Mouse (Mus musculus) G1E (cell line): ENCODE data around the gene Eng. TPM values are rescaled to one million over a fixed set of nuclear protein-coding genes. Genes with fewer than 3 reads are reported as not detected.

Source experiments
- ATAC-seq: 2 replicates; pipeline ENCODE4 v1.8.0; 2016; ENCODE audit warnings: mild to moderate bottlenecking; ENCODE audit not compliant: insufficient number of reproducible peaks, poor library complexity, low FRiP score, severe bottlenecking; ENCODE audit errors: extremely low read depth
- DNase-seq: peaks from one replicate; pipeline ENCODE4 v3.0.0; 2012; ENCODE audit warnings: low spot score
- H3K27me3 ChIP-seq: 2 replicates; pipeline ENCODE4 v1.6.1; 2012; ENCODE audit warnings: mild to moderate bottlenecking, low read length, inconsistent platforms; ENCODE audit not compliant: insufficient read depth
- H3K36me3 ChIP-seq: replicated peaks from 2 replicates; pipeline ENCODE3; 2012; ENCODE audit warnings: mild to moderate bottlenecking, inconsistent platforms
- H3K4me1 ChIP-seq: 2 replicates; pipeline ENCODE4 v1.6.1; 2012; ENCODE audit warnings: low read depth, low read length, inconsistent platforms, mixed read lengths; ENCODE audit not compliant: insufficient read depth
- H3K4me3 ChIP-seq: 2 replicates; pipeline ENCODE4 v1.5.1; 2012; ENCODE audit warnings: low read depth, mild to moderate bottlenecking, inconsistent platforms, low read length, moderate library complexity, mixed read lengths
- H3K9me3 ChIP-seq: replicated peaks from 2 replicates; pipeline ENCODE4 v1.6.1; 2012; ENCODE audit warnings: inconsistent platforms
- CTCF ChIP-seq: IDR thresholded peaks from 2 replicates; pipeline ENCODE4 v1.5.1; 2012; ENCODE audit warnings: low read depth, low read length, inconsistent platforms, mixed read lengths
- GATA1 ChIP-seq: IDR thresholded peaks from 2 replicates; pipeline ENCODE4 v1.6.1; 2012; ENCODE audit warnings: borderline replicate concordance, low read length, inconsistent platforms, mixed read lengths
- GATA2 ChIP-seq: IDR thresholded peaks from 2 replicates; pipeline ENCODE4 v1.6.1; 2012; ENCODE audit warnings: low read depth, low read length, inconsistent platforms, borderline replicate concordance
- POLR2AphosphoS5 ChIP-seq: IDR thresholded peaks from 2 replicates; pipeline ENCODE4 v1.6.1; 2012; ENCODE audit warnings: low read depth, low read length, inconsistent platforms; ENCODE audit not compliant: insufficient replicate concordance
- TAL1 ChIP-seq: conservative IDR thresholded peaks from 2 replicates; pipeline ENCODE4 v1.6.1; 2012; ENCODE audit warnings: low read depth, low read length, inconsistent platforms, mixed read lengths
- polyA plus RNA-seq: library from polyadenylated mRNA; stranded (reverse); fragments of >175 nt; gene quantifications from 2 replicates; pipeline ENCODE4 v1.2.3, GENCODE M21; 2012
- total RNA-seq, 2 experiments: library from RNA; stranded (forward) in 1 of 2; stranded (reverse) in 1 of 2; fragments of 200-1000 nt in 1 of 2; fragments of >200 nt in 1 of 2; fragmentation: Nextera tagmentation in 1 of 2; gene quantifications; 2 replicates each; pipeline ENCODE4 v1.2.3; 2014 to 2017

The Eng gene
- total and polyA plus RNA-seq, 3 experiments: 0.93 to 6.3 (median 4.4) TPM

GRCm38 (mm10) chr2:32720681-32721229 lies 74.4 kb downstream of the Eng start, which contains the start of gene Sh2d3c:
Gene Sh2d3c (plus strand): TSS chr2:32721055.
- Histone ChIP-seq H3K27me3 (peaks cover 65% of the 10 kb centered on the region), H3K4me3 (no peak within 1 kb of the TSS; the same call in 1 of the 2 replicates), H3K36me3 (no peaks in the 10 kb centered on the region), H3K4me1 (peaks cover 23% of the 10 kb centered on the region), H3K9me3 (no peaks in the 10 kb centered on the region)
- ATAC-seq: no peak
- DNase-seq: no peak
- TF ChIP-seq CTCF (no peak), POLR2AphosphoS5 (no peak), TAL1 (no peak), GATA2 (no peak), GATA1 (no peak)

GRCm38 (mm10) chr2:32722046-32722445 lies 75.7 kb downstream of the Eng start:
- Histone ChIP-seq H3K36me3 (no peaks in the 10 kb centered on the region), H3K27me3 (peaks cover 65% of the 10 kb centered on the region), H3K4me3 (no peak overlapping the region), H3K4me1 (peaks cover 25% of the 10 kb centered on the region), H3K9me3 (no peaks in the 10 kb centered on the region)
- TF ChIP-seq POLR2AphosphoS5 (no peak), GATA2 (no peak), CTCF (no peak), GATA1 (no peak), TAL1 (no peak)
- DNase-seq (no peak), ATAC-seq (no peak)

GRCm38 (mm10) chr2:32722581-32722980 lies 76.2 kb downstream of the Eng start:
- no peak overlapping the region for H3K4me3 ChIP-seq
- TF ChIP-seq GATA1 (no peak), GATA2 (no peak), POLR2AphosphoS5 (no peak), TAL1 (no peak), CTCF (no peak)
- no peak for DNase-seq
- H3K9me3 ChIP-seq: no peaks in the 10 kb centered on the region
- peaks cover 30% of the 10 kb centered on the region for H3K4me1 ChIP-seq
- H3K27me3 ChIP-seq: peaks cover 62% of the 10 kb centered on the region
- ATAC-seq: no peak
- H3K36me3 ChIP-seq: no peaks in the 10 kb centered on the region

- H3K4me1 ChIP-seq: peaks cover 35% of the 10 kb centered on the region
- H3K27me3 ChIP-seq: peaks cover 62% of the 10 kb centered on the region
- no peaks in the 10 kb centered on the region for H3K9me3 ChIP-seq
- ATAC-seq (no peak), DNase-seq (no peak)
- no peak overlapping the region for H3K4me3 ChIP-seq
- TF ChIP-seq GATA2 (no peak), GATA1 (no peak), POLR2AphosphoS5 (no peak), TAL1 (no peak), CTCF (no peak)
- no peaks in the 10 kb centered on the region for H3K36me3 ChIP-seq
Measured at GRCm38 (mm10) chr2:32724149-32724548, 77.8 kb downstream of the Eng start.

- ATAC-seq: no peak
- Histone ChIP-seq H3K9me3 (no peaks in the 10 kb centered on the region), H3K27me3 (peaks cover 62% of the 10 kb centered on the region), H3K36me3 (no peaks in the 10 kb centered on the region), H3K4me1 (peaks cover 32% of the 10 kb centered on the region), H3K4me3 (no peak overlapping the region)
- no peak for DNase-seq
- TF ChIP-seq TAL1 (no peak), POLR2AphosphoS5 (no peak), GATA2 (no peak), CTCF (no peak), GATA1 (no peak)
Measured at GRCm38 (mm10) chr2:32724832-32725790, 78.7 kb downstream of the Eng start.

- peaks cover 61% of the 10 kb centered on the region for H3K27me3 ChIP-seq
- peak; percentile 97 for ATAC-seq
- TF ChIP-seq POLR2AphosphoS5 (no peak), TAL1 (no peak), GATA2 (no peak), GATA1 (no peak), CTCF (no peak)
- peak; percentile 91 for DNase-seq
- peaks cover 14% of the 10 kb centered on the region for H3K4me1 ChIP-seq
- H3K36me3 ChIP-seq: no peaks in the 10 kb centered on the region
- H3K4me3 ChIP-seq: peak overlapping the region; percentile 62; the same call in 1 of the 2 replicates
- no peaks in the 10 kb centered on the region for H3K9me3 ChIP-seq
Measured at GRCm38 (mm10) chr2:32727435-32727834, 81.0 kb downstream of the Eng start.
